Mouse (Mus musculus): ENCODE results near the gene Sde2. TPM values are rescaled to one million over a fixed set of nuclear protein-coding genes. Genes with fewer than 3 reads are reported as not detected.
"Not testable (repeated sequence)": the region's sequence is repeated elsewhere in the genome, so short reads cannot be mapped to it uniquely, and the experiment has no call there.

The Sde2 gene
- total RNA-seq, 2 experiments from 2014 or later = 23.4 to 24.5 TPM

GRCm38 (mm10) chr1:180870122-180870650 is 19.3 kb downstream of the Sde2 start:
- intact Hi-C loops (cut with DNase I) = no loop called here
- Histone ChIP-seq H3K27ac (no peak overlapping the region), H3K4me3 (no peak overlapping the region)
- TF ChIP-seq CTCF (IDR thresholded peaks at IDR 0.05) = no peak
- no peak for DNase-seq (ENCODE audit: extremely low spot score in 1 of 2, low spot score in 2 of 2)

GRCm38 (mm10) chr1:180873861-180874484 is 23.0 kb downstream of the Sde2 start:
- H3K27ac ChIP-seq = no peak overlapping the region
- TF ChIP-seq CTCF (IDR thresholded peaks at IDR 0.05) = peak; percentile 62
- no peak for DNase-seq (ENCODE audit: extremely low spot score in 1 of 2, low spot score in 2 of 2)
- H3K4me3 ChIP-seq = no peak overlapping the region
- intact Hi-C loops (cut with DNase I) = no loop called here

- DNase-seq (ENCODE audit: extremely low spot score in 1 of 2, low spot score in 2 of 2) = no peak
- intact Hi-C loops (cut with DNase I) = no loop called here
- TF ChIP-seq CTCF (IDR thresholded peaks at IDR 0.05) = no peak
- no peak overlapping the region for H3K27ac ChIP-seq
- H3K4me3 ChIP-seq = no peak overlapping the region
Measured at GRCm38 (mm10) chr1:180874615-180875014, 23.7 kb downstream of the Sde2 start.

GRCm38 (mm10) chr1:180875126-180875525 is 24.2 kb downstream of the Sde2 start:
- intact Hi-C loops (cut with DNase I) = no loop called here
- no peak for TF ChIP-seq CTCF (IDR thresholded peaks at IDR 0.05)
- no peak overlapping the region for H3K4me3 ChIP-seq
- no peak for DNase-seq (ENCODE audit: extremely low spot score in 1 of 2, low spot score in 2 of 2)
- no peak overlapping the region for H3K27ac ChIP-seq

- DNase-seq (ENCODE audit: extremely low spot score in 1 of 2, low spot score in 2 of 2) = no peak
- Histone ChIP-seq H3K4me3 (no peak overlapping the region), H3K27ac (no peak overlapping the region)
- no peak for TF ChIP-seq CTCF (IDR thresholded peaks at IDR 0.05)
- intact Hi-C loops (cut with DNase I) = no loop called here
Measured at GRCm38 (mm10) chr1:180877466-180877865, 26.5 kb downstream of the Sde2 start.

GRCm38 (mm10) chr1:180881768-180882167 is 30.8 kb downstream of the Sde2 start:
- Histone ChIP-seq H3K4me3 (no peak overlapping the region), H3K27ac (no peak overlapping the region)
- TF ChIP-seq CTCF (IDR thresholded peaks at IDR 0.05) = no peak
- DNase-seq (ENCODE audit: extremely low spot score in 1 of 2, low spot score in 2 of 2) = no peak
- intact Hi-C loops (cut with DNase I) = no loop called here

- no peak for TF ChIP-seq CTCF (IDR thresholded peaks at IDR 0.05)
- Histone ChIP-seq H3K4me3 (no peak overlapping the region), H3K27ac (no peak overlapping the region)
- DNase-seq (ENCODE audit: extremely low spot score in 1 of 2, low spot score in 2 of 2) = no peak
- intact Hi-C loops (cut with DNase I) = no loop called here
Measured at GRCm38 (mm10) chr1:180883731-180884130, 32.8 kb downstream of the Sde2 start.

GRCm38 (mm10) chr1:180884484-180884883 is 33.6 kb downstream of the Sde2 start:
- Histone ChIP-seq H3K27ac (no peak overlapping the region), H3K4me3 (no peak overlapping the region)
- intact Hi-C loops (cut with DNase I) = no loop called here
- no peak for TF ChIP-seq CTCF (IDR thresholded peaks at IDR 0.05)
- no peak for DNase-seq (ENCODE audit: extremely low spot score in 1 of 2, low spot score in 2 of 2)

GRCm38 (mm10) chr1:180888556-180889042 is 37.7 kb downstream of the Sde2 start:
- no peak for TF ChIP-seq CTCF (IDR thresholded peaks at IDR 0.05)
- Histone ChIP-seq H3K27ac (no peak overlapping the region), H3K4me3 (no peak overlapping the region)
- intact Hi-C loops (cut with DNase I) = no loop called here
- DNase-seq (ENCODE audit: extremely low spot score in 1 of 2, low spot score in 2 of 2) = no peak

- Histone ChIP-seq H3K4me3 (no peak overlapping the region), H3K27ac (no peak overlapping the region)
- no peak for TF ChIP-seq CTCF (IDR thresholded peaks at IDR 0.05)
- no peak for DNase-seq (ENCODE audit: extremely low spot score in 1 of 2, low spot score in 2 of 2)
- intact Hi-C loops (cut with DNase I) = no loop called here
Measured at GRCm38 (mm10) chr1:180889172-180889571, 38.2 kb downstream of the Sde2 start.

- peak; percentile 26 for TF ChIP-seq CTCF (IDR thresholded peaks at IDR 0.05)
- H3K4me3 ChIP-seq = no peak overlapping the region
- no peak overlapping the region for H3K27ac ChIP-seq
- no peak for DNase-seq (ENCODE audit: extremely low spot score in 1 of 2, low spot score in 2 of 2)
- intact Hi-C loops (cut with DNase I) = loop anchor here (10.0 kb wide), 1 partner anchor 155 kb away; no protein-coding TSS in a partner anchor
Measured at GRCm38 (mm10) chr1:180889841-180890240, 38.9 kb downstream of the Sde2 start.

- DNase-seq (ENCODE audit: extremely low spot score in 1 of 2, low spot score in 2 of 2) = no peak
- no peak for TF ChIP-seq CTCF (IDR thresholded peaks at IDR 0.05)
- intact Hi-C loops (cut with DNase I) = loop anchor here (10.0 kb wide), 1 partner anchor 152 kb away; no protein-coding TSS in a partner anchor
- H3K4me3 ChIP-seq = no peak within 1 kb of the TSS
- no peak within 1 kb of the TSS for H3K27ac ChIP-seq
Measured at GRCm38 (mm10) chr1:180892808-180893207, 41.9 kb downstream of the Sde2 start, which contains the start of gene Lefty2. Gene Lefty2 (plus strand): TSS chr1:180893108.

GRCm38 (mm10) chr1:180894088-180894987 is 43.4 kb downstream of the Sde2 start:
- H3K27ac ChIP-seq; DNase-seq (ENCODE audit: extremely low spot score in 1 of 2, low spot score in 2 of 2); H3K4me3 ChIP-seq: not testable (repeated sequence)
- intact Hi-C loops (cut with DNase I) = loop anchor here (10.0 kb wide), 1 partner anchor 150 kb away; no protein-coding TSS in a partner anchor
